Comparison of ENCODE assay signal across 9 mouse cellular contexts in genomic region chr5:125176370-125176766, GRCm38 (mm10). TPM values are rescaled to one million over a fixed set of nuclear protein-coding genes. Genes with fewer than 3 reads are reported as not detected.
DNase-seq lines count a peak whose midpoint lies in the region; ATAC-seq and TF ChIP-seq lines count a peak whose summit lies in the region.
"Had no signal": no experiment of that assay in that cellular context is flagged by ENCODE, and none has a peak within 500 bp of the region (broad histone marks: within the 10 kb centered on the region; RNA-seq: fewer than 3 reads in every experiment).

No protein-coding gene starts in this region.

- DNase-seq in heart, adult 9 months (ENCODE audit: low spot score in 2 of 2), result no peak
- DNase-seq in embryonic facial prominence, embryonic 10.5 days (ENCODE audit: low spot score), result no peak
- DNase-seq in liver, postnatal 0 days, result no peak
- DNase-seq in embryo, embryonic 9.5 days (ENCODE audit: extremely low spot score), result no peak
- no peak for DNase-seq in layer of hippocampus, adult 18-20 months (ENCODE audit: low spot score in 2 of 2)
- DNase-seq: thymus, adult 2 months had no signal

- ATAC-seq in heart, embryonic 14.5 days (ENCODE audit: insufficient number of reproducible peaks, insufficient read depth, low FRiP score, low read depth), result no peak
- no peak for ATAC-seq in forebrain, embryonic 16.5 days
- no peak for ATAC-seq in liver, postnatal 0 days
- no peak for ATAC-seq in CD4-positive, CD25-positive, alpha-beta regulatory T cell, adult 4 months

- peak overlapping the region; percentile 90; the same call in 1 of the 2 replicates for H3K9ac ChIP-seq in heart, embryonic 14.5 days (ENCODE audit: low read length)
- peak overlapping the region; percentile 86 for H3K9ac ChIP-seq in forebrain, embryonic 16.5 days (replicated peaks; ENCODE audit: low read depth, low read length)
- H3K9ac ChIP-seq in liver, postnatal 0 days (replicated peaks), result no peak overlapping the region

- peaks cover 52 to 65% of the 10 kb centered on the region in 2 experiments for H3K4me1 ChIP-seq in heart, embryonic 14.5 days (ENCODE audit: control insufficient read depth in 2 of 2, insufficient read depth in 2 of 2, low read length in 2 of 2)
- peaks cover 81% of the 10 kb centered on the region for H3K4me1 ChIP-seq in embryonic facial prominence, embryonic 10.5 days
- peaks cover 68% of the 10 kb centered on the region for H3K4me1 ChIP-seq in forebrain, embryonic 16.5 days (replicated peaks; ENCODE audit: control insufficient read depth, insufficient read depth, low read length)
- peaks cover 50% of the 10 kb centered on the region for H3K4me1 ChIP-seq in liver, postnatal 0 days (ENCODE audit: insufficient read depth)

- no peaks in the 10 kb centered on the region for H3K9me3 ChIP-seq in heart, embryonic 14.5 days (ENCODE audit: control insufficient read depth, low read length)
- H3K9me3 ChIP-seq in embryonic facial prominence, embryonic 10.5 days, result no peaks in the 10 kb centered on the region
- H3K9me3 ChIP-seq in forebrain, embryonic 16.5 days (ENCODE audit: control insufficient read depth, low read length), result no peaks in the 10 kb centered on the region
- H3K9me3 ChIP-seq in liver, postnatal 0 days (ENCODE audit: low read length), result no peaks in the 10 kb centered on the region

- H3K36me3 ChIP-seq in heart, embryonic 14.5 days (ENCODE audit: control insufficient read depth, insufficient read depth, low read length), result no peaks in the 10 kb centered on the region
- H3K36me3 ChIP-seq in embryonic facial prominence, embryonic 10.5 days (replicated peaks), result peaks cover 6% of the 10 kb centered on the region; the same call in 1 of the 2 replicates
- no peaks in the 10 kb centered on the region for H3K36me3 ChIP-seq in forebrain, embryonic 16.5 days (ENCODE audit: control insufficient read depth, insufficient read depth)
- no peaks in the 10 kb centered on the region for H3K36me3 ChIP-seq in liver, postnatal 0 days (replicated peaks; ENCODE audit: insufficient read depth, low read length)

- TF ChIP-seq EP300 in liver, postnatal 0 days (IDR thresholded peaks at IDR 0.05; ENCODE audit: low read depth), result no peak

- peak overlapping the region; percentile 71 for H3K4me2 ChIP-seq in heart, embryonic 14.5 days (ENCODE audit: low read length)
- H3K4me2 ChIP-seq in forebrain, embryonic 16.5 days (ENCODE audit: low read length), result peak overlapping the region; percentile 93
- peak overlapping the region; percentile 96; the same call in 1 of the 2 replicates for H3K4me2 ChIP-seq in liver, postnatal 0 days (ENCODE audit: low read depth, low read length)

- H3K27ac ChIP-seq in heart, embryonic 14.5 days (replicated peaks in 1 of 2; ENCODE audit: control insufficient read depth in 1 of 2, insufficient read depth in 1 of 2, low read depth in 2 of 2, low read length in 2 of 2), result no peak overlapping the region
- 0 out of 2 replicates have a peak overlapping the region, but pooled peaks have one; percentile 94 for H3K27ac ChIP-seq in embryonic facial prominence, embryonic 10.5 days (replicated peaks)
- peak overlapping the region; percentile 97 for H3K27ac ChIP-seq in forebrain, embryonic 16.5 days (ENCODE audit: low read length)
- H3K27ac ChIP-seq in liver, postnatal 0 days (ENCODE audit: low read depth), result no peak overlapping the region

- 49% methylated on average over 5 of the region's 5 CpGs for WGBS in heart, embryonic 14.5 days
- 37% methylated on average over 5 of the region's 5 CpGs for WGBS in embryonic facial prominence, embryonic 10.5 days
- WGBS in forebrain, embryonic 16.5 days, result 10% methylated on average over 5 of the region's 5 CpGs
- WGBS in liver, postnatal 0 days (ENCODE audit: insufficient replicate concordance), result 55% methylated on average over 5 of the region's 5 CpGs

- no peaks in the 10 kb centered on the region for H3K27me3 ChIP-seq in heart, embryonic 14.5 days (ENCODE audit: control insufficient read depth, insufficient read depth, low read length)
- peaks cover 8% of the 10 kb centered on the region for H3K27me3 ChIP-seq in embryonic facial prominence, embryonic 10.5 days (replicated peaks; ENCODE audit: low read depth, poor library complexity, severe bottlenecking)
- H3K27me3 ChIP-seq in forebrain, embryonic 16.5 days (replicated peaks; ENCODE audit: control insufficient read depth, insufficient read depth, low read length), result no peaks in the 10 kb centered on the region
- H3K27me3 ChIP-seq in liver, postnatal 0 days (ENCODE audit: insufficient read depth, low read length), result no peaks in the 10 kb centered on the region

- no peak overlapping the region for H3K4me3 ChIP-seq in heart, embryonic 14.5 days (ENCODE audit: control insufficient read depth in 1 of 2, insufficient read depth in 1 of 2, low read depth in 1 of 2, low read length in 2 of 2)
- H3K4me3 ChIP-seq in embryonic facial prominence, embryonic 10.5 days, result peak overlapping the region; percentile 95
- H3K4me3 ChIP-seq in forebrain, embryonic 16.5 days (replicated peaks; ENCODE audit: low read length), result peak overlapping the region; percentile 74
- no peak overlapping the region for H3K4me3 ChIP-seq in liver, postnatal 0 days (ENCODE audit: low read depth, low read length)

- no peak for TF ChIP-seq CTCF in liver, postnatal 0 days (IDR thresholded peaks at IDR 0.05; ENCODE audit: low read depth)

RNA-seq across cellular contexts. Expression of gene Ncor2, which starts 2.7 kb away (rescaled TPM):
- 16.2 and 17.6 TPM in 2 replicates for polyA plus RNA-seq in heart, embryonic 14.5 days (2014; fragmentation: Nextera tagmentation; extraction: Ambion mirVana)
- polyA plus RNA-seq in embryonic facial prominence, embryonic 10.5 days (2016; fragmentation: Nextera tagmentation; extraction: Ambion mirVana), result 19.2 and 19.8 TPM in 2 replicates
- 26.5 and 27.1 TPM in 2 replicates for polyA plus RNA-seq in forebrain, embryonic 16.5 days (2015; fragmentation: Nextera tagmentation; extraction: Ambion mirVana)
- polyA plus RNA-seq in liver, postnatal 0 days (2015; fragmentation: Nextera tagmentation; extraction: Ambion mirVana), result 3.1 and 3.4 TPM in 2 replicates
- polyA plus RNA-seq in CD4-positive, CD25-positive, alpha-beta regulatory T cell, adult 4 months (2017; shearing (Covaris generic)), result 1 to 10 TPM; 4.0 to 6.1 TPM
- total RNA-seq in layer of hippocampus, adult 18-20 months (2021), result 100 to 1,000 TPM; 291 to 298 TPM

Comparison
In these comparisons a context has a peak if more than half of its experiments do, and no peak if none do; other contexts are left out.
1. H3K27ac ChIP-seq: peak in embryonic facial prominence, embryonic 10.5 days (single experiment) and forebrain, embryonic 16.5 days (single experiment); none in heart, embryonic 14.5 days (0 of 2) and liver, postnatal 0 days (single experiment).
2. H3K4me3 ChIP-seq: peak in embryonic facial prominence, embryonic 10.5 days (single experiment) and forebrain, embryonic 16.5 days (single experiment); none in heart, embryonic 14.5 days (0 of 2) and liver, postnatal 0 days (single experiment).
3. Peak in every context shown above with its lines, with median percentiles within 50 percentile points of each other: H3K4me2 ChIP-seq.